Mouse (Mus musculus) yolk sac, embryonic 10.5 days (tissue): ENCODE data around the gene 1700001O22Rik.

Source experiments
- DNase-seq: peaks from one replicate; pipeline ENCODE4 v3.0.0-alpha.2; 2017; ENCODE audit warnings: low spot score

1700001O22Rik gene

GRCm38 (mm10) chr2:30803604-30804003 lies at the start of gene 1700001O22Rik:
Gene 1700001O22Rik (minus strand): TSS chr2:30803661.
- DNase-seq, result no peak

DNA sequence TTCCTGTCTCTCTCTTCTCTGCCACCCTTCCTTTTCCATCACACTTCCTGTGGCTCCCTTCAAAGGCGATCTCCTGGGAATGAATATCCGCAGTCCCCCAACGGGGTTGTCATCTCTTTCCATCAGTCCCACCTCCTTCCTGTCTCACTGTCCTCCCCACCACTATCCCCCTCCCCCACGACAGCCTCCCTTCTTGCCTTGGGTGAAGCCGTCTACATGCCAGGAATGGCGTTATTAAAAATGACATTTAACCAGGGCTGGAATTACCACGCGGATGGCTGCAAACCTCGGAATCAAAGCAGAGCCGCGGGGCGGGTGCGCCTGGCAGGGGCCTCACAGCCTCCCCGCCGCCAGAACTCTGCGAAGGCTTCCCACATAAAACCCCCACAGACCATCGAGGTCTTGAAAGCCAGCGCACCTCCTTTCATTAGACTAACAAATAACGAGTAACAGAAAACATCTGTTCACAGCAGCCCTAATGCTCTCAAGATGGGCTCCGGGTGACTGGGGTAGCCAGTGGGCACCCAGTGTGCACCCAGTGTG lies 49.4 kb upstream of the 1700001O22Rik start:
- no peak for DNase-seq

- no peak for DNase-seq
Measured at GRCm38 (mm10) chr2:30850581-30850980, 47.1 kb upstream of the 1700001O22Rik start.

DNA sequence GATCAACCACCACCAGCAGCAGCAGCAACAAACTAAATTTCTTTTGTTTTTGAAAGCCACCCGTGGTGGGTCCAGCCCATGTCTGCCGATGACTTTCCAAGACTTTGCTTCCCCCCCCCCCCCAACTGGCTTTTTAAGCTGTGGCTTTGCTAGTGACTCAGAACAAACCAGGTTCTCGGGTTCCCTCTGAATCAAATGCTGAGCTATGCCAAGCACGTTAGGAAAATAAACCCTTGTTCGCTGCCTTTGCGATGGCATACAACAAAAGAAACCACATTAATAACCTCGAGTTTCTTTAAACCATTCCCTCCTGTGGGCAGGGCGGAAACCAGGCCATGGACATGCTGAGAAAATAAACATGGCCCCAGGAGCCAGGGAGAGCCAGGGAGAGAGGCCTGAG lies 44.7 kb upstream of the 1700001O22Rik start:
- no peak for DNase-seq

- DNase-seq, result no peak
Measured at GRCm38 (mm10) chr2:30846723-30847122, 43.3 kb upstream of the 1700001O22Rik start.

- DNase-seq, result no peak
Measured at GRCm38 (mm10) chr2:30846236-30846635, 42.8 kb upstream of the 1700001O22Rik start.

- DNase-seq, result no peak
Measured at GRCm38 (mm10) chr2:30845152-30846070, 42.0 kb upstream of the 1700001O22Rik start.

DNA sequence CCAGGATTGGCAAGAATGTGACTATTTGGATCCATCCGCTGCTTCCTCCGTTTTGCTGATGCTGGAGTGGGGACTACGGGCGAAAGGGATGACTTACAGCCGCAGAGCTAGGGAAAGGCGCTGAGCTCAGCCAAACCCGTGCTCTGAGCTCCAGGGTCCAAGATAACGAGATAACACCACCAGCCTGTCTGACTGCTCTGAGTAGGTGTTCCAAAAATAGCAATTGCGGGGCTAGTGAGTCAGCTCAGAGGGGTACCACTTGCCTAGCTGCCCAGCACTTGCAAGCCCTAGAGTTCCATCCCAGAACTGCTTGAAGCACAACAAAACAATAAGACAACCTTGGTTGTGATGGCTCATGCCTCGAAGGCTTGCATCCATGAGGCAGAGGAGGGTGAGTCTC lies 39.2 kb upstream of the 1700001O22Rik start:
- DNase-seq, result peak; percentile 47

- no peak for DNase-seq
Measured at GRCm38 (mm10) chr2:30836238-30836990, 33.0 kb upstream of the 1700001O22Rik start.

DNA sequence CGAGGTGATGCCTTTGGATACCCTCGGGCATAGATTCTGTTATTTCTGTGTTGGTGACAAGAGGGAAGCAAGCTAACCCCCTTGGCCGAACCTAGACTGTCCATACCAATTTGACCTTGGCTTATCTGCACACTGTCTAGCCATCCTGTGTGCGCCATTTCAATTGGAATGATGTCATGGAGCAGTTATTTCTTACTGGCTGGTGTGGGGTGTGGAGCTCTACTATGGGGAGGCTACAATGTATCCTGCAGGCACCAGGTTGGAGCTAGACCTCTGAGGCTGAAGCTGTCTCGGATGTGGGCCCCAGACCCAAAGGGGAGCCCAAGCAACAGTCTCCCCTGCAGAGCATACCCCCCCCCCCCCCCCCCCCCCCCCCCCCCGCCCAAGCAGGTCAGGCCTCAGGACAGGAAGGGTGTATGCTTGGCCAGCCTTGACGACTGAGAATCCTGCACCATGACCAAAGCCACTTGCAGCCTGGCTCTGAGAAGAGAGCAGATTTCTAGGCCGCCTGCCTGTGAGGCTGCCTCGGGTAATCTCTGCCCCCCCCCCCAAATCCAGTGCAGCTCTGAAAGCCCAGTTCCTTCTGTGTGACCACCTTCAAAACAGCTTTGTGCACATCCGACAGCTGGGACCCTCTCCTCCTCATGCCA lies 31.0 kb upstream of the 1700001O22Rik start, which contains the start of gene Prrx2:
Prrx2 (plus strand) TSS at position 600 of the 650 bp plus-strand sequence.
- no peak for DNase-seq

GRCm38 (mm10) chr2:30833644-30834043 lies 30.2 kb upstream of the 1700001O22Rik start:
- DNase-seq, result no peak

- no peak for DNase-seq
Measured at GRCm38 (mm10) chr2:30830283-30830795, 26.9 kb upstream of the 1700001O22Rik start, which contains the start of gene Asb6. Gene Asb6 (minus strand): TSS chr2:30830333.

DNA sequence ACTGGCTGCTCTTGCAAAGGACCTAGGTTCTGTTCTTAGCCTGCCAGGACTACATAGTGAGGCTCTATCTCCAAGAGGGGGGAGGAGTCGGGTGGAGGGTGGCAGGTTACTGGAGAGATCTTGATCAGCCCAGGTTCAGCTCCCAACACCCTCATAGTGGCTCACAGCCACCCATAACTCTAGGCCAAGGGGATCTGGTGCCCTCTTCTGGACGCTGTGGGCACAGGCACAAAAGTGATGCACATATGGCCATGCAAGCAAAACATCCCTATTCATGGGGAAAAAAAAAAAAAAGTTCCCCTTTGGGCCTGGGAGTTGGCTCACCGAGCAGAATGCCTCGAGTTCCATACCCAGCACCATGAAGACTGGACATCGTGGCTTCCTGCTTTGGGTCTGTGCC lies 25.9 kb upstream of the 1700001O22Rik start:
- no peak for DNase-seq

DNA sequence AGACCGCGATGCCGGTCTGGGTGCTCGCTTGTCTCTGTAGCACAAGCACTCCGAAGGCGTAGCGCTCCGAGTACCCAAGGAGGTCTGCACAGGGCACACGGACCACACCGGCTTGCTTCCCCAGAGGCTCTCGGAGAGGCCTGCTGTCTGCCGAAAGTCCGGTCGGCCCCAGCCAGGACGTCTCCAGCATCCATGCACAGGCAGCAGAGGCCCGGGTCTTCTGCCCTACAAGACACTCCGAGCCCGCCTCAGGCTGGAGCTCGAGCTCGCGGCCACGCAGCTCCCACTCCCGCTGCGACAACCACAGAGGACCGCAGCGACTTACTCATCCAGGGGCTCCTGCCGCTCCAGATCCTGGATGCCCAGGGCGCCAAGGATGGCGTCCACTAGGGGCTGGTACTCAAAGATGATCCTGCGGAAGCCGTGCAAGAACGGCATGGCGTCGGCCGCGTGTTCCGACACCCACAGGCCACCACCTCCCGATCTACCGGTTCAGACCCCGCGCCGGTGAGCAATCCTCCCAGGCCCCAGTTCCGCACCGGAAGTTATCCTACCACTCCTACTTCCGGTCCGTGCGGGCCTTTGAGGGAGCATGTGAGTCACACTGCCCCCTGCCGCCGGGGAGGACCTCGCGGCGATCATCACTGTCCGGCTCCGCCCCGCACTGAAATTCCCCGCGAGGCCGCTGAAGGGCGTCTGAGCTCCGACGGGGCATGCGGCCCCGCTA lies 24.5 kb upstream of the 1700001O22Rik start:
- peak; percentile 89 for DNase-seq

DNA sequence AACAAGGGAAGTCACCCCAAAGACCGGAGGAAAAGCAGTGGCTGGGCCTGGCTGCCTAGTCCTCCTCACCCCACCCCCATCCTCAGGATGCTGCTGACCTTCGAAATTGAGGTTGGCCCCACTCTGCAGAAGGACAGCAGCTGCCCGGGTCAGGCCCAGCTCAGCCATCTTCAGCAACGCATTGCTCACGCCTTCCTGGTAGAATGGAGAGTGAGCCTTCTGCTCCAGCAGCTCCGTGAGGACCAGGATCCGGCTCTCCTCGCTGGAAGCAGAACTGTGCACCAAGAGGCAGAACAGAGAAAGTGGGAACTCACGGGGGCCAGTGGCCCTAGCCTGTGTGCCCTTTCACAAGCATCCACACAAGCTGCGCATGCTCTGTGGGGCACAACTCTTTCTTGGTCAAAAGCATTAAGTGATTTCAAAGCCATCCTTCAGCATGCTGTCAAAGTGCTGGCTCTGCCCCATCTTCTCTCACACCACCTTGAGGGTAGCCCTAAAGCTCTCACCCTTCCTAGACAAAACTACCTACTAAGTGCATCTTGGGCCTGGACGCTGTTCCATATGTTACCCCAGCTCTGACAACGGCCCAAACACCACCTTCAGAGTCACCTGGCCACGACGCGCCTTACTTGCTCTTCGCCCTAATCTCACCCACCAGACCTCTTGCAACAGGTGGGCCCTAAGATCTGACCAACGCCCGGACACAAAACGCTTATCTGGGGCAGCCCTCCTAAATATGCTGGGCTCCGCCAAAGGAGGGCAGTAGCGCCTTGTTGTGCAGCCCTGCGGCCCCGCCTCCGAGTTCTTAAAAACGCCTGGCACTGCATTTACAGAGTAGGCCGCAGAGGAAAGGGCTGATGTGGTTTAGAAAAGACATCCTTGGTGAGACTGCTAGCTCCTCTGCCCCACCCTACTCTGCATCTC lies 23.6 kb upstream of the 1700001O22Rik start:
- DNase-seq, result peak; percentile 65

GRCm38 (mm10) chr2:30823385-30824153 lies 20.1 kb upstream of the 1700001O22Rik start:
- DNase-seq, result no peak

- no peak for DNase-seq
Measured at GRCm38 (mm10) chr2:30822460-30822859, 19.0 kb upstream of the 1700001O22Rik start.

DNA sequence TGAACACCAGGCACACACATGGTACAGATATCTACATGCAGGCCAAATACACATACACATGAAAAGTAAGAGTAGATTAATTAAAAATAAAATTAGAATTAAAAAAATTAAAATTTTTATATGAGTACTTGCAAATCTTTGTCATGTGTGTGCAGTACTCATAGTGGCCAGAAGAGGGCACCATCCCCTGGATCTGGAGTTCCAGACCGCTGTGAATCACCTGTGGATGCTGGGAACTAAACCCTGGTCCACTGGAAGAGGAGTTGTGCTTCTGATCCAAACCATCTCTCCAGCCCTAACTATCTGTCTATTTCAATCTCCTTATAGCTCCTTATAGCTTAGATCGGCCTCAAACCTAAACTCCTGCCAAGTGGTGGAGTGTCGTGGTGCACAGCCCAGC lies 17.6 kb upstream of the 1700001O22Rik start:
- no peak for DNase-seq

DNA sequence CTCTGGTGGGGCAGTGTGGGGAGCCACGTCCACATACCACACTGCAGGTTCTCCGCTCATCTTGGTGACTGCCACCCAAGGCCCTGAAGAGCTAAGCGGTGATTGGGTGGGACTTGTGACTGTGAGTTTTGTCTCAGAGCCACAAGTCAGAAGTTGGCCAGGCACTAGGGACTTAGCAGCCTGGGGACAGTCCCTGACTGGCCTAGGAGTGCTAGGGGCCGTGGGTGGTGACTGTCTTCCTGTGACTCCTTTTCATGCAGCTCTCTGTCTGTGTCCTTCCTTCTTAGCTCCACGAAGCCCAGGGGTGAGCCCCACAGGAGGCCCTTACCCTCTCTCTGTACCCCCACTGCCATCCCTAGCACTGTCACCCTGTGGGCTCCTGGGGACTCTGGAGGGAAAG lies 16.4 kb upstream of the 1700001O22Rik start:
- no peak for DNase-seq
